Mouse (Mus musculus) olfactory bulb, adult 2 months (tissue): ENCODE results near the gene Npnt. TPM values are rescaled to one million over a fixed set of nuclear protein-coding genes. Genes with fewer than 3 reads are reported as not detected.

Experiments used
- H3K27ac ChIP-seq: fragments of 200-500 bp; 2 replicates; pipeline ENCODE4 v1.5.1; 2012; ENCODE audit warnings: low read depth, low read length; ENCODE audit not compliant: insufficient read depth
- H3K4me1 ChIP-seq: fragments of 200-500 bp; 2 replicates; pipeline ENCODE4 v1.6.1; 2012; ENCODE audit warnings: low read length; ENCODE audit not compliant: control insufficient read depth, insufficient read depth
- H3K4me3 ChIP-seq: fragments of 200-500 bp; 2 replicates; pipeline ENCODE4 v1.5.1; 2012; ENCODE audit warnings: mild to moderate bottlenecking, low read depth, low read length, moderate library complexity; ENCODE audit not compliant: insufficient read depth
- CTCF ChIP-seq: fragments of 200-500 bp; IDR thresholded peaks from 2 replicates; pipeline ENCODE4 v1.5.1; 2012; ENCODE audit warnings: low read depth, mild to moderate bottlenecking, low read length, moderate library complexity; ENCODE audit not compliant: insufficient read depth
- POLR2A ChIP-seq: fragments of 200-500 bp; IDR thresholded peaks from 2 replicates; pipeline ENCODE4 v1.6.1; 2012; ENCODE audit warnings: mild to moderate bottlenecking, low read depth, low read length, moderate library complexity; ENCODE audit not compliant: insufficient read depth
- WGBS: fragments of 180-500 bp; shearing (Covaris S2); methylation state at CpG from one replicate; pipeline ENCODE4 v1.1.7; 2018; 5-methylcytosine and 5-hydroxymethylcytosine counted together
- polyA plus RNA-seq: library from polyadenylated mRNA; stranded (reverse); fragments of >200 nt; gene quantifications from 2 replicates; pipeline ENCODE4 v1.2.4, GENCODE M21; 2012; ENCODE audit warnings: low replicate concordance; ENCODE audit not compliant: missing spikeins, insufficient read depth, insufficient read length

Gene Npnt
- polyA plus RNA-seq, 1 experiment = not detected

DNA sequence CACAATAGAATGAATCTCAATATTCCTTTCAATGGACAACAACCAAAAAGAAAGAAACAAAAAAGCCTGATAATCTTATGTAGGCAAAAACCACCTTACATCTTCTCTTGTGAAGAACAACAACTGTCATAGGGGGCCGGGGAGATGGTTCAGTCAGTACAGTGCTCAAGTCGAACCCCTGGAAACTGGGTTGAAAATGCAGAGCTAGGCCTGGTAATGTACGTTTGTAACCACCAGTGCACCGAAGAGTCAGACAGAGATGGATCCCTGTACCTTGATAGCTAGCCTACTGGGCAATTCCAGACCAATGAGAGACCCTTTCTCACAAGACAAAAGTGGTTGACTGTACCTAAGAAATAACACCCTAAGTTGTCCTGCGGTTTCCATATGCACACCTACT lies 47.2 kb downstream of the Npnt start:
- 93% methylated on average over 5 of the region's 5 CpGs for WGBS
- no peak overlapping the region for H3K4me3 ChIP-seq
- TF ChIP-seq CTCF (no peak), POLR2A (no peak)
- no peaks in the 10 kb centered on the region for H3K4me1 ChIP-seq
- no peak overlapping the region for H3K27ac ChIP-seq

DNA sequence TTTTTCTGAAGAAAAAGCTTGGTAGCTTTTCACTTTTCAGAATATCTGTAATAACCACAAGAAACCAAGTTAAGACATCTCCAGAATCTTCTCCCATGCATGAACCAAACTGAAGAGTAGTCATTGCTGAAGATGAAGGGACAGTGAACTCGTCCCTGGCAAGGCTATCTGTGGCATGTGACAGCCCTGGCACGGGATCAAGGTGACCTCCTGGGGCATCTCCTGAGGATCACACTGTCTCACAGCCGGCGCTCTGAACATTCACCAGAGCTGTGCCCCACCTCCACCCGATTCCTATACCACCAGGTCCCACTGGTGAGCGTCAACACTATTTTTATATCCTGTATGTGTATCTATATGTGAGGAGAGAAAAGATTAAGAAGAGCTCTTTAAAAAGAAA lies 47.9 kb downstream of the Npnt start:
- WGBS = 75% methylated on average over 6 of the region's 6 CpGs
- Histone ChIP-seq H3K27ac (no peak overlapping the region), H3K4me3 (no peak overlapping the region), H3K4me1 (no peaks in the 10 kb centered on the region)
- TF ChIP-seq POLR2A = no peak

DNA sequence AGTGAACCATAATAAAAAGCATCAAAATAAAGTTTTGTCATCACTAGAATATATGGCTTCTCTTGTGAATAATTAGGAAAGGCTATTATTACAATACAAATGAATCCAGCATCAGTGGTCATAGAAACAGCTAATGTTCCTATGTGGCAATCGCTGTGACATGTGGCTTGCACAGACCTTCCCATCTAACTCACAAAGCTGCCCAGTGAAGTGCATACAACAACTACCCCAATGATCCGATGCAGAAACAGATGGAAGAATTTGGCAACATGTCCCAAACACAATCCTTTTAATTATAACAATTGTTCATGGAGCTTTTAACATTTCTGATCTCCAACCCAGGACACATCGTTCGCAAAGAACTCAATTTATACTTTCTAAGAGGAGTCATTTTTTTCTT lies 52.2 kb downstream of the Npnt start:
- Histone ChIP-seq H3K27ac (no peak overlapping the region), H3K4me3 (no peak overlapping the region), H3K4me1 (no peaks in the 10 kb centered on the region)
- TF ChIP-seq CTCF (no peak), POLR2A (no peak)
- WGBS = 62% methylated on average over 4 of the region's 4 CpGs

DNA sequence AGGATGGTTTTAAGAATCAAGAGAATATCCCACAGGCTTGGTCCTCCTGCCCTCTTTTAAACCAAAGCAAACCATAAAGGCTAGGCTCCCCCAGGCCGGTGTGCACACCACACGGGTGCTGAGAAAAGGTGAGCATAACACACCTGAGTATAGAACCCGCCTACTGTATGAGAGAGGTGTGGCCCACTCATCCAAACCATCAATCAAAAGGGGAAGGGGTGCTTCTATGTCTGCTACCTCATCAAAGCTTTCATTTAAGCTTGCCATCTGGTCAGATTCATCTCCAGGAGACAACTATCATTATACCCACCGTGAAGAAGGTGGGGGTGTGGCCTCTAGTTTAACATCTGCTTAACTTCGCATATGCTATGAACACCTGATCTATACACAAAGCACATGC lies 52.7 kb downstream of the Npnt start:
- H3K27ac ChIP-seq = no peak overlapping the region
- no peaks in the 10 kb centered on the region for H3K4me1 ChIP-seq
- 84% methylated on average over 5 of the region's 5 CpGs for WGBS
- no peak overlapping the region for H3K4me3 ChIP-seq
- TF ChIP-seq POLR2A (no peak), CTCF (no peak)

DNA sequence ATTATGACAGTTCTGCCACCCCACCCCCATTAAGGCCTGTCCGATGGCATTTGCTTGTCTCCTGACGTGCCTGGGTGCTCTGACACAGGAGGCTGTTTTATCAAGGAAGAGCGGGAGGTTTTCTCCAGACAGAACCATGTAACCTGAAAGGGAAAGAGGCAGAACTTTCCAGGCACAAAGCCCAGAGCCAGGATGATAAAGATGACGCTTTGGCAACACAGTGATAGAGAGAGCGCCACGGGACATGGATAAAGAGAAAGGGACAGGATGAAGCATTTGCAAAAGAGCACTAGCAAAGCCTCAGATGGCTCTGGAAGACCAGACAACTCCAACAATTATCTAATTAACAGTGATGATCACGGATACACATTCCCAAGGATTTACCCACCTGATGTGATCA lies 56.0 kb downstream of the Npnt start:
- TF ChIP-seq POLR2A (no peak), CTCF (no peak)
- Histone ChIP-seq H3K4me1 (no peaks in the 10 kb centered on the region), H3K27ac (no peak overlapping the region), H3K4me3 (no peak overlapping the region)
- 93% methylated on average over 7 of the region's 7 CpGs for WGBS

DNA sequence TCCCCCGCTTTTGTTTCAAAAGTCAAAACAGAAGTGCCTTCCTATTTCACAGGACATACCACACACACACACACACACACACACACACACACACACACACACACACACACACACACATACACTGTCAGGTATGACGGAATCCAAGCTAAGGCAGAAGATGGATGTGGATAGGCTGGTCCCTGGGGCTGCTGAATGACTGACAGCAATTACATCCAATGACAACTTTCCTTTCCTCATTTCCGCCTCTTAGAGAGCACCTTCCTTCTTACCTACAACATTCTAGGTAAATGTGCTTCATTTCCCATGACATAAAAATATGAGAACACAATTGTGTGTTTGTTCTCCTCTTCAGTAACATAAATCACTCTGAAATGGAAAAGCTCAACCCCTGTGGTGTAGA lies 56.4 kb downstream of the Npnt start:
- H3K4me1 ChIP-seq = no peaks in the 10 kb centered on the region
- WGBS = 93% methylated on average over 3 of the region's 3 CpGs
- H3K4me3 ChIP-seq = no peak overlapping the region
- no peak for TF ChIP-seq POLR2A
- no peak for TF ChIP-seq CTCF
- H3K27ac ChIP-seq = no peak overlapping the region

DNA sequence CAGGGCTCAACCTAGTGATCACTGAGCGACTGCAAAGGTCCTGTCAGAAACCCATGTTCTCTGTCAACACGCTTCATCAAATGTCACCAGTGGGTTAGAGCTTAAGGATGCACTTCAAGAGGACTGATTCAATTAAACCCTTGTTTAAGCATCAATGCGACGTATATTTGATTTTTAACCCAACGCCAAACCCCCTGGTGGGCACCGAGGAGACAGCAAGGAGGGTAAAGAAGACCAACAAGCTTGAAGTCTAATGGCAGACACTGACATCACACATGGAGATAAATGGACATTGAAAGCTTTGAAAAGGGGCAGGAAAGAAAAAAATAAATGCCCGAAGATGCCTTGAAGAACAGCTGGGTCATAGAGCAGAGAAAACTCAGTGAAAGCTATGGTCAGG lies 57.0 kb downstream of the Npnt start:
- 85% methylated on average over 7 of the region's 7 CpGs for WGBS
- TF ChIP-seq POLR2A (no peak), CTCF (no peak)
- no peaks in the 10 kb centered on the region for H3K4me1 ChIP-seq
- no peak overlapping the region for H3K4me3 ChIP-seq
- no peak overlapping the region for H3K27ac ChIP-seq

DNA sequence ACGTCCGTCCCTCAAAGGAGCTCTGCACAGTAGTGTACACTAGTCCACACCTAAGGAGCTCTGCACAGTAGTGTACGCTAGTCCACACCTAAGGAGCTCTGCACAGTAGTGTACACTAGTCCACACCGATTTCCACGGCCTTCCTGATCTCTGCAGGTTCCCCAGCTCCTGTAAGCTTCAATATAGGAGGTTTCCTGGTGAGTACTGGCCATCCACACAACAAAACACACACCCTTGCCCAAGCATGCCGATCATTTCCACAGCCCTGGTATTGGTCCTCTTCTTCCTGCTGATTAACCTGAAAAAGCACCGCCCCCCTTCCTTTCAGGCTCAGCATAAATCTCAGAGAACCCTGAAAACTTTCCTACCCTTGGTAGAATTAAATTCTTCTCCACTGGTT lies 57.6 kb downstream of the Npnt start:
- H3K4me1 ChIP-seq = no peaks in the 10 kb centered on the region
- 95% methylated on average over 7 of the region's 7 CpGs for WGBS
- H3K4me3 ChIP-seq = no peak overlapping the region
- no peak overlapping the region for H3K27ac ChIP-seq
- no peak for TF ChIP-seq CTCF
- TF ChIP-seq POLR2A = no peak

DNA sequence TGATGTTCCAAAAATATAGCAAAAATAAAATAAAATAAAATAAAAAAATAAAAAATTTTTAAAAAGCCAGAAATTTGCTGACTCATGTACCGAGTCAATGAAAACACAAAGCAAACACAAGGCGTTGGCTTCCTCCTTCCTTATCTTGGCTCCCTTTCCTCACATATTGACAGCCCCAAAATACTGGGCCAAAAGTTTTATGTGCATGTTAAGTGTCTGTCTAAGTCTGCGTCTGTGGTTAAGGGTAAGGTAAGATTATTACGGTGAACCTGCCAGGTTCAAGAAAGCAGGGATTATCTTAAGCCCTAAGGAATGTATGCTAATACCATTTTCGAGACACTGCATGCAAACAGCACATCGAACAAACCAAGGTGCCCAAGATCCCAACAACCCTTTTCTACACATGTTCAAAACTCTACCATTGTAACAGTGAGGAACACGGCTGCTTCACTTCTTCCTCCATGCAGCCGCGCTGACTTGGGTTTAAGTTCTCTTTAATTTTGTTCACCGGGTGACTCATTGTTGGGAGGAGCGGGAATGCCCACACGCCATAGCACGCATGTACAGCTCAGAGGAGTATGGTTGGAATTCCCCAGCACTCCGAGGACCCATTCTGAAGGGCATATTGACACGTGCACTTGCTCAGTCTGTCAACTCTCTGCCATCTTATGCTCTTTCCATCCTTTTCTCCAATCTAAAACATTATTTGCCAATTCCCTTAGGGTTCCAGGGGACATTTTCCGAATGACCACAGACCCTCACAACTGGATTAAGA lies 62.8 kb downstream of the Npnt start:
- H3K4me1 ChIP-seq = no peaks in the 10 kb centered on the region
- TF ChIP-seq POLR2A (no peak), CTCF (no peak)
- H3K27ac ChIP-seq = no peak overlapping the region
- 95% methylated on average over 16 of the region's 16 CpGs for WGBS
- no peak overlapping the region for H3K4me3 ChIP-seq
